Mouse (Mus musculus): ENCODE measurements at regions not wholly inside any gene's neighbourhood (a gene's known extent, or its start where the extent isn't known, plus 50 kb on each side); places are given as distances from the start of the nearest gene placed in this dataset.

GRCm38 (mm10) chr9:85096520-85096919 is 216.1 kb upstream of the Gm11114 start:
- Histone ChIP-seq H3K4me1 (ENCODE audit: insufficient read depth) (no peaks in the 10 kb centered on the region), H3K4me3 (ENCODE audit: low read depth, low read length) (no peak overlapping the region), H3K4me2 (no peak overlapping the region), H3K36me3 (ENCODE audit: insufficient read depth) (no peaks in the 10 kb centered on the region), H3K9me3 (ENCODE audit: low read depth, low read length) (no peaks in the 10 kb centered on the region), H3K27me3 (ENCODE audit: insufficient read depth, low read length) (no peaks in the 10 kb centered on the region), H3K9ac (no peak overlapping the region), H3K27ac (ENCODE audit: low read depth) (no peak overlapping the region)
- no peak for ATAC-seq (ENCODE audit: insufficient read depth)
- 60% methylated on average over 4 of the region's 4 CpGs for WGBS
- DNase-seq = no peak
- no peak for TF ChIP-seq CTCF (IDR thresholded peaks at IDR 0.05; ENCODE audit: low read depth)

- no peaks in the 10 kb centered on the region for H3K4me1 ChIP-seq (ENCODE audit: insufficient read depth)
- H3K27ac ChIP-seq (ENCODE audit: low read depth) = no peak overlapping the region
- ATAC-seq (ENCODE audit: insufficient read depth) (no peak), DNase-seq (no peak)
- H3K9ac ChIP-seq = no peak overlapping the region
- H3K27me3 ChIP-seq (ENCODE audit: insufficient read depth, low read length) = no peaks in the 10 kb centered on the region
- H3K4me3 ChIP-seq (ENCODE audit: low read depth, low read length) = no peak overlapping the region
- no peak overlapping the region for H3K4me2 ChIP-seq
- H3K36me3 ChIP-seq (ENCODE audit: insufficient read depth) = no peaks in the 10 kb centered on the region
- 54% methylated on average over 3 of the region's 3 CpGs for WGBS
- no peaks in the 10 kb centered on the region for H3K9me3 ChIP-seq (ENCODE audit: low read depth, low read length)
- TF ChIP-seq CTCF (IDR thresholded peaks at IDR 0.05; ENCODE audit: low read depth) = no peak
Measured at GRCm38 (mm10) chr9:85112928-85113327, 199.6 kb upstream of the Gm11114 start.

- H3K9me3 ChIP-seq (ENCODE audit: low read depth, low read length) = no peaks in the 10 kb centered on the region; the same call in 1 of the 2 replicates
- ATAC-seq (ENCODE audit: insufficient read depth) (no peak), DNase-seq (no peak)
- no peak for TF ChIP-seq CTCF (IDR thresholded peaks at IDR 0.05; ENCODE audit: low read depth)
- no peaks in the 10 kb centered on the region for H3K4me1 ChIP-seq (ENCODE audit: insufficient read depth)
- no peaks in the 10 kb centered on the region for H3K27me3 ChIP-seq (ENCODE audit: insufficient read depth, low read length)
- 58% methylated on average over 2 of the region's 2 CpGs for WGBS
- no peaks in the 10 kb centered on the region for H3K36me3 ChIP-seq (ENCODE audit: insufficient read depth)
- H3K27ac ChIP-seq (ENCODE audit: low read depth) = no peak overlapping the region
- no peak overlapping the region for H3K4me2 ChIP-seq
- no peak overlapping the region for H3K4me3 ChIP-seq (ENCODE audit: low read depth, low read length)
- no peak overlapping the region for H3K9ac ChIP-seq
Measured at GRCm38 (mm10) chr9:85114234-85114633, 198.3 kb upstream of the Gm11114 start.

GRCm38 (mm10) chr9:85120061-85120460 is 192.5 kb upstream of the Gm11114 start:
- no peak overlapping the region for H3K4me3 ChIP-seq (ENCODE audit: low read depth, low read length)
- H3K27ac ChIP-seq (ENCODE audit: low read depth) = no peak overlapping the region
- no peaks in the 10 kb centered on the region for H3K27me3 ChIP-seq (ENCODE audit: insufficient read depth, low read length)
- 64% methylated on average over 1 of the region's 1 CpGs for WGBS
- no peak for TF ChIP-seq CTCF (IDR thresholded peaks at IDR 0.05; ENCODE audit: low read depth)
- no peak overlapping the region for H3K4me2 ChIP-seq
- H3K9ac ChIP-seq = no peak overlapping the region
- ATAC-seq (ENCODE audit: insufficient read depth) (no peak), DNase-seq (no peak)
- H3K4me1 ChIP-seq (ENCODE audit: insufficient read depth) = no peaks in the 10 kb centered on the region
- H3K36me3 ChIP-seq (ENCODE audit: insufficient read depth) = no peaks in the 10 kb centered on the region
- no peaks in the 10 kb centered on the region; the same call in 1 of the 2 replicates for H3K9me3 ChIP-seq (ENCODE audit: low read depth, low read length)

- no peak overlapping the region for H3K4me3 ChIP-seq (ENCODE audit: low read depth, low read length)
- no peak overlapping the region for H3K9ac ChIP-seq
- H3K27me3 ChIP-seq (ENCODE audit: insufficient read depth, low read length) = no peaks in the 10 kb centered on the region
- H3K4me1 ChIP-seq (ENCODE audit: insufficient read depth) = no peaks in the 10 kb centered on the region
- ATAC-seq (ENCODE audit: insufficient read depth) = no peak
- no peak for DNase-seq
- H3K36me3 ChIP-seq (ENCODE audit: insufficient read depth) = no peaks in the 10 kb centered on the region
- H3K9me3 ChIP-seq (ENCODE audit: low read depth, low read length) = no peaks in the 10 kb centered on the region; the same call in 1 of the 2 replicates
- H3K27ac ChIP-seq (ENCODE audit: low read depth) = no peak overlapping the region
- no peak for TF ChIP-seq CTCF (IDR thresholded peaks at IDR 0.05; ENCODE audit: low read depth)
- H3K4me2 ChIP-seq = no peak overlapping the region
Measured at GRCm38 (mm10) chr9:85121059-85121458, 191.5 kb upstream of the Gm11114 start.

GRCm38 (mm10) chr9:85123706-85124105 is 188.9 kb upstream of the Gm11114 start:
- Histone ChIP-seq H3K27me3 (ENCODE audit: insufficient read depth, low read length) (no peaks in the 10 kb centered on the region), H3K9ac (no peak overlapping the region), H3K9me3 (ENCODE audit: low read depth, low read length) (no peaks in the 10 kb centered on the region; the same call in 1 of the 2 replicates), H3K27ac (ENCODE audit: low read depth) (no peak overlapping the region), H3K4me2 (no peak overlapping the region), H3K4me1 (ENCODE audit: insufficient read depth) (no peaks in the 10 kb centered on the region), H3K4me3 (ENCODE audit: low read depth, low read length) (no peak overlapping the region), H3K36me3 (ENCODE audit: insufficient read depth) (no peaks in the 10 kb centered on the region)
- ATAC-seq (ENCODE audit: insufficient read depth) = no peak
- no peak for DNase-seq
- TF ChIP-seq CTCF (IDR thresholded peaks at IDR 0.05; ENCODE audit: low read depth) = no peak
- 81% methylated on average over 3 of the region's 3 CpGs for WGBS

- Histone ChIP-seq H3K9me3 (ENCODE audit: low read depth, low read length) (no peaks in the 10 kb centered on the region), H3K4me2 (no peak overlapping the region), H3K27me3 (ENCODE audit: insufficient read depth, low read length) (no peaks in the 10 kb centered on the region), H3K4me1 (ENCODE audit: insufficient read depth) (no peaks in the 10 kb centered on the region), H3K4me3 (ENCODE audit: low read depth, low read length) (no peak overlapping the region), H3K9ac (no peak overlapping the region), H3K36me3 (ENCODE audit: insufficient read depth) (no peaks in the 10 kb centered on the region), H3K27ac (ENCODE audit: low read depth) (no peak overlapping the region)
- 57% methylated on average over 4 of the region's 4 CpGs for WGBS
- ATAC-seq (ENCODE audit: insufficient read depth) (no peak), DNase-seq (peak; percentile 15)
- no peak for TF ChIP-seq CTCF (IDR thresholded peaks at IDR 0.05; ENCODE audit: low read depth)
Measured at GRCm38 (mm10) chr9:85125775-85126174, 186.8 kb upstream of the Gm11114 start.

GRCm38 (mm10) chr9:85126541-85126940 is 186.0 kb upstream of the Gm11114 start:
- no peak overlapping the region for H3K4me2 ChIP-seq
- 70% methylated on average over 6 of the region's 6 CpGs for WGBS
- H3K9me3 ChIP-seq (ENCODE audit: low read depth, low read length) = no peaks in the 10 kb centered on the region
- no peaks in the 10 kb centered on the region for H3K4me1 ChIP-seq (ENCODE audit: insufficient read depth)
- H3K27me3 ChIP-seq (ENCODE audit: insufficient read depth, low read length) = no peaks in the 10 kb centered on the region
- no peak overlapping the region for H3K27ac ChIP-seq (ENCODE audit: low read depth)
- no peak overlapping the region for H3K9ac ChIP-seq
- H3K4me3 ChIP-seq (ENCODE audit: low read depth, low read length) = no peak overlapping the region
- DNase-seq (peak; percentile 32), ATAC-seq (ENCODE audit: insufficient read depth) (no peak)
- H3K36me3 ChIP-seq (ENCODE audit: insufficient read depth) = no peaks in the 10 kb centered on the region
- no peak for TF ChIP-seq CTCF (IDR thresholded peaks at IDR 0.05; ENCODE audit: low read depth)

Data from lung, embryonic 14.5 days (tissue).